Mouse (Mus musculus) stomach, postnatal 0 days (tissue): ENCODE data around the gene Gm21028. TPM values are rescaled to one million over a fixed set of nuclear protein-coding genes. Genes with fewer than 3 reads are reported as not detected.
"Not testable (repeated sequence)": the region's sequence is repeated elsewhere in the genome, so short reads cannot be mapped to it uniquely, and the experiment has no call there.

Experiments
- ATAC-seq: fragments of 200-750 bp; cut with Nextera tagmentation; 2 replicates; pipeline ENCODE4 v1.8.0; 2017; ENCODE audit not compliant: low FRiP score, low TSS enrichment
- DNase-seq: peaks from one replicate; pipeline ENCODE4 v3.0.0-alpha.2; 2016; ENCODE audit warnings: low spot score
- H3K27ac ChIP-seq: fragments of 300-500 bp; sonication (generic); replicated peaks from 2 replicates; pipeline ENCODE4 v1.5.1; 2014; ENCODE audit warnings: mild to moderate bottlenecking, control low read depth
- H3K27me3 ChIP-seq: fragments of 300-500 bp; sonication (generic); 2 replicates; pipeline ENCODE4 v1.6.1; 2014; ENCODE audit warnings: low read length; ENCODE audit not compliant: control insufficient read depth, insufficient read depth
- H3K36me3 ChIP-seq: fragments of 300-500 bp; sonication (generic); 2 replicates; pipeline ENCODE4 v1.6.1; 2014; ENCODE audit warnings: low read length, mixed read lengths; ENCODE audit not compliant: control insufficient read depth, insufficient read depth
- H3K4me1 ChIP-seq: fragments of 300-500 bp; sonication (generic); replicated peaks from 2 replicates; pipeline ENCODE4 v1.6.1; 2014; ENCODE audit warnings: antibody characterized with exemption; ENCODE audit not compliant: control insufficient read depth, insufficient read depth
- H3K4me2 ChIP-seq: fragments of 300-500 bp; sonication (generic); replicated peaks from 2 replicates; pipeline ENCODE4 v1.6.1; 2014; ENCODE audit warnings: low read depth, mild to moderate bottlenecking, control low read depth, moderate library complexity
- H3K4me3 ChIP-seq: fragments of 300-500 bp; sonication (generic); 2 replicates; pipeline ENCODE4 v1.5.1; 2014; ENCODE audit warnings: low read depth, low read length, control low read depth
- H3K9ac ChIP-seq: fragments of 300-500 bp; sonication (generic); 2 replicates; pipeline ENCODE4 v1.6.1; 2014; ENCODE audit warnings: mild to moderate bottlenecking, low read length, control low read depth, mixed read lengths
- H3K9me3 ChIP-seq: fragments of 300-500 bp; sonication (generic); 2 replicates; pipeline ENCODE4 v1.6.1; 2016; ENCODE audit warnings: low read length; ENCODE audit not compliant: control insufficient read depth
- CTCF ChIP-seq: IDR thresholded peaks from 2 replicates; pipeline ENCODE4 v1.5.1; 2016; ENCODE audit warnings: antibody characterized with exemption, low read depth, mild to moderate bottlenecking, moderate library complexity
- EP300 ChIP-seq: optimal IDR thresholded peaks from 2 replicates; pipeline ENCODE3; 2016; ENCODE audit warnings: antibody characterized with exemption
- WGBS: fragments of 180-500 bp; shearing (Covaris S2); extraction: QIAGEN DNeasy Blood & Tissue Kit; methylation state at CpG from one replicate; pipeline ENCODE4 v1.1.7; 2014; 5-methylcytosine and 5-hydroxymethylcytosine counted together
- microRNA-seq: library from miRNA; unstranded; fragments of <30 nt; microRNA quantifications from one replicate; pipeline ENCODE4, GENCODE M21; 2016
- polyA plus RNA-seq: library from polyadenylated mRNA; unstranded; fragments of >200 nt; fragmentation: Nextera tagmentation; extraction: Ambion mirVana; gene quantifications from 2 replicates; pipeline ENCODE4 v1.2.1, GENCODE M21; 2015

The Gm21028 gene
- polyA plus RNA-seq = not detected in 2 replicates

- Histone ChIP-seq H3K4me2 (no peak within 1 kb of the TSS), H3K9ac (no peak within 1 kb of the TSS), H3K27me3 (no peaks in the 10 kb centered on the region), H3K4me3 (no peak within 1 kb of the TSS), H3K27ac (no peak within 1 kb of the TSS), H3K36me3 (no peaks in the 10 kb centered on the region), H3K9me3 (peaks cover 7% of the 10 kb centered on the region; the same call in 1 of the 2 replicates), H3K4me1 (no peaks in the 10 kb centered on the region)
- 90% methylated on average over 5 of the region's 5 CpGs for WGBS
- no peak for ATAC-seq
- DNase-seq = no peak
- TF ChIP-seq EP300 (no peak), CTCF (no peak)
Measured at GRCm38 (mm10) chr7:42578488-42578887, at the start of gene Gm21028. Gene Gm21028 (minus strand): TSS chr7:42578588.

DNA sequence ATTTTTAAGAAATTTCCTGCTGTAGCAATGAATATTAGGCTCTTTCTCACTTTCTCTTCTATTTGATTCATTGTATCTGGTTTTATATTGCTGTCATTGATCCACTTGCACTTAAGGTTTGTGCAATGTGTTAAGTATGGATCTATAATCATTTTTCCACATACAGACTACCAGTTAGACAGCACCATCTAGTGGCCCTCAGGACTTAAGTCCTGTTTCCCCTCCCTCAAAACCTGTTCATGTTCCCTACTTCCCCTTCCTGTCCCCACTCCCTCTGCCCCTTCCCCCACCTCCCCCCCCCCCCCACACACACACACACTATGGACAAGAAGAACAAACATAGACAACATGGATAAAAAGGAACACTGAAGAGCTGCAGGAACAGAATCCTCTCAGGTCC, 17.3 kb upstream of the Gm21028 start:
- ATAC-seq = not testable (repeated sequence)

DNA sequence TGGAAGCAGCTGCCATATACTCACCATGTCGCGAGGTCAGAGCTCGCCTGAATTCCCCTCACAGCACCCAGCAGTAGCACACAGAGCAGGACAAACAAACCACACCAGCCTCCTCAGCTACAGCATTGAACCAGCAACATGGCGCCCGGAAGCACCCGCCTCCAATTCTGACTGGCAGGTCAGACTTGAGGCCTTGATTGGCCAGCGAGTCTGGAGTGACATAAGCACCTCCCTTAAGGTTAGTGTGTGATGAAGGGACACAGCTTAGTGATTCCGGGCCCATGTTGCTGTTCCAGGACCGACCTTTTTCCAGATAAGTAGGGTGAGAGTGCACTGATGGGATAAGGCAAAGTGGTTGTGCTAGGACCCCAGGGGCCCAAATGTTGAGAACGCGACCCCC, 14.0 kb upstream of the Gm21028 start, which contains the start of gene Zfp977:
Gene Zfp977, minus strand, starts transcription at position 135 of the 400 bp plus-strand sequence.
- H3K9me3 ChIP-seq, H3K9ac ChIP-seq, DNase-seq, H3K36me3 ChIP-seq, H3K27me3 ChIP-seq, H3K27ac ChIP-seq, H3K4me1 ChIP-seq, ATAC-seq, H3K4me3 ChIP-seq, H3K4me2 ChIP-seq: not testable (repeated sequence)
- WGBS = 88% methylated on average over 11 of the region's 11 CpGs

More for the DNA sequence above, 17.3 kb upstream of the Gm21028 start:
- not testable (repeated sequence) for H3K4me2 ChIP-seq, H3K27ac ChIP-seq, H3K4me3 ChIP-seq, H3K36me3 ChIP-seq, H3K9ac ChIP-seq, H3K27me3 ChIP-seq, H3K9me3 ChIP-seq, H3K4me1 ChIP-seq, DNase-seq

DNA sequence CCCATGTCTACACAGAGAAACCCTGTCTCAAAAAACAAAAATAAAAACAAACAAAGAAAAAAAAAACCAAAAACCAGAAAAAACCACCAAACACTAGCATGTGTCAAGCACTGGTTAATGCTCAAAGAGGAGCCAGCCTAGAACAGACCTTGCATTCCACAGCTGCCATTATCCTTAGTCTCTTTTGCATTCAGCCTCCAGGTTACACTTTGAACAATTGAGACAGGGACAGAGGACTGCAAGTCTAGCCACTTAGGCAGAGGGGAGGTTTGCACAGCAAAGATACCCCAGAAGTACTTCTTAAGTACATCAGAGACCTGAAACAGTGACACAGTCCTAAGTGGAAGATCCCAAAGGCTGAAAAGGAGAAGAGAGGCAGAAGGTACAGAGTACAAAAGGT, 12.9 kb upstream of the Gm21028 start:
- not testable (repeated sequence) for ATAC-seq, H3K27ac ChIP-seq, H3K27me3 ChIP-seq, H3K9me3 ChIP-seq, H3K4me2 ChIP-seq, H3K4me1 ChIP-seq, DNase-seq, H3K36me3 ChIP-seq, H3K9ac ChIP-seq, H3K4me3 ChIP-seq

DNA sequence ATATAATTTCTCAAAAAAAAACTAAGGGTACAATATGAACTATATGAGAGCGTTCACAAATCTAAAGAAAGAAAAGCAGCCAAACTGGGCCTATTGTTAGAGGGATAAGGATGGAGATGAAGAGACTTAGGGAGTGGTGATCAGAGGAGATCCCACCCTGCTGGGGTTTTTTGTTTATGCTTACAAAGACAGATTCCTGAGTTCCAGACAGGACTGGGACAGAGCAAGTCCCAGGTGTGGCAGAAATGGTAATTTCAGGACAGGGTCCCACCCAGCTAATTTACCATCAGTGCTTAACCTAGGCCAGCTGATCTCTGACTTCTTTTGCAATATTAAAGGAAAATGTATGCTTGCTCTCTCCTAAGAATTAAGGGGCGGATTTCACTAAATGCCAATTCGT, 26.6 kb downstream of the Gm21028 start:
- no peak for TF ChIP-seq CTCF
- no peak for TF ChIP-seq EP300
- DNase-seq (no peak), ATAC-seq (no peak)
- Histone ChIP-seq H3K4me3 (no peak overlapping the region), H3K9ac (no peak overlapping the region), H3K27ac (no peak overlapping the region), H3K4me1 (no peaks in the 10 kb centered on the region), H3K36me3 (no peaks in the 10 kb centered on the region), H3K27me3 (no peaks in the 10 kb centered on the region), H3K4me2 (no peak overlapping the region), H3K9me3 (no peaks in the 10 kb centered on the region)
- 73% methylated on average over 3 of the region's 3 CpGs for WGBS

Small RNA genes within 50 kb of the gene (microRNA-seq; reads per million reads assigned to microRNA genes)
- gene Gm24938 = not detected

Other genes starting within 250 kb of the Gm21028 start
- gene 4933421I07Rik, start 130.5 kb downstream of the Gm21028 start, polyA plus RNA-seq = not detected in 2 replicates
- 2.3 and 2.7 TPM in 2 replicates for gene Zfp141, start 72.8 kb downstream of the Gm21028 start, polyA plus RNA-seq
- gene Zfp977, start 14.0 kb upstream of the Gm21028 start, polyA plus RNA-seq = 0.70 and 0.91 TPM in 2 replicates
- 0.84 and 0.91 TPM in 2 replicates for gene Zfp976, start 64.0 kb upstream of the Gm21028 start, polyA plus RNA-seq
- gene Zfp975, start 114.2 kb upstream of the Gm21028 start, polyA plus RNA-seq = 2.3 and 2.5 TPM in 2 replicates
- gene Gm17067, start 148.4 kb upstream of the Gm21028 start, polyA plus RNA-seq = not detected in 2 replicates
- not detected in 2 replicates for gene Vmn2r62, start 214.9 kb upstream of the Gm21028 start, polyA plus RNA-seq